Mouse (Mus musculus) brain, embryonic 14.5 days (tissue): ENCODE measurements at regions not wholly inside any gene's neighbourhood (a gene's known extent, or its start where the extent isn't known, plus 50 kb on each side); places are given as distances from the start of the nearest gene placed in this dataset.

ENCODE experiments used
- DNase-seq: peaks from one replicate; pipeline ENCODE4 v3.0.0-alpha.2; 2011; ENCODE audit warnings: low read depth
- CTCF ChIP-seq: fragments of 200-500 bp; IDR thresholded peaks from 2 replicates; pipeline ENCODE4 v1.5.1; 2012; ENCODE audit warnings: inconsistent platforms, mild to moderate bottlenecking, moderate library complexity, borderline replicate concordance; ENCODE audit not compliant: insufficient read depth, insufficient read length; ENCODE audit errors: extremely low read depth
- POLR2A ChIP-seq: fragments of 200-500 bp; IDR thresholded peaks from 2 replicates; pipeline ENCODE4 v1.6.1; 2012; ENCODE audit warnings: mild to moderate bottlenecking, inconsistent platforms, borderline replicate concordance; ENCODE audit not compliant: poor library complexity, insufficient read depth, insufficient read length, severe bottlenecking; ENCODE audit errors: extremely low read depth

DNA sequence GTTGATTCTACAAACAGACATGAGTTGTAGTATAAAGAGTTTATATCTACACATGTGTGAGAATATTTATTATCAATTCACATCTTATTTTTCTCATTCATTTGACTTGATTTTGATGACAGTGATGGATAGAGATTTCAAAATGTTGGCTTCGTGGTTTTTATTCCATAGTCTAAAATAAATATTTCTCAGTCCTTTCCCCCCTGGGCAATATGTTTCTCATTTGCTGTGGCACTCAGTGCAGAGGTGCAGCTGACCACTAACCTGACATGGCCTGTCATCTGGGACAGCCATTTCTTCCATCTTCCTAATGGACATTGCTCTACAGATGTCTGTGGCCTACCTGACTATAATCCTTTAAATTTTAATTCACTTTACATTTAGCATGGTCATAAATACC lies 1413.5 kb upstream of the Zeb2 start:
- TF ChIP-seq POLR2A (no peak), CTCF (no peak)
- no peak for DNase-seq

DNA sequence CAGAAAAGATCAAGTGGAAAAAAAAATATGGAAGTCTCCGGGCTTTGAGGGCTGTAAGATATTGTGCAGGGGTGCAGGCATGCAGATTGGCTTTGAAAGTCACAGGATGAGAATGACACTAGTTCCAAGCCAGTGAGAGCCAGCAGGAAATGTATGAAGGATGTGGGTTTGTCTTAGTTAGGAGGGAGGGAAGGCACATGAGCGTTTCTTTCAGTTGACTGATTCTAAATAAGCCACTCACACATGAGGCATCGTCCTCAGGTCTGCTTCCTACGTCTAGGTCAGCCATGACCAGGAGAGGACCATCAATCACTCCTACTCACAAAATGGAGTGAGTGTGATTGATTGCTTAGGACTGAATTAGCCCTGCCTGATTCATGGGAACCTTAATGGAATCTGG lies 1408.0 kb upstream of the Zeb2 start:
- DNase-seq = peak; percentile 12
- TF ChIP-seq POLR2A (no peak), CTCF (no peak)

DNA sequence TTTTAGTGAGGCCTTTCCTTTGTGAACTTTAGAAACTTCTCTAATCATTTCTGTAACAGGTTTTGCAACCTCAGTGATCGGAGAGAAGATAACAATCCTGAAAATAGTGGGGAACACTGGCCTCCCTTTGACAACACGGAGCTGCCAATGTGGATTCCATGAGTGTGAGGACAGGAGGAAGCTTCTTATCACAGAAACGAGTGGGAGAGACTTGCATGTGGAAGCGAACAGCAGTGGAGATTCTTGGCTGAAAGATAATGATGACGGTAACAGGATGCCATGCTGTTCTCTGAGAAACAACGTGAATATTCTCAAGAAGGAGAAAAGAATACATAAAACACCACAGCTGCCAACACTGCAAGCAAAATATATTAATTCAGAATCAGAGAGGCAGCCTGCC lies 1407.4 kb upstream of the Zeb2 start:
- peak; percentile 42 for DNase-seq
- TF ChIP-seq CTCF (no peak), POLR2A (no peak)

DNA sequence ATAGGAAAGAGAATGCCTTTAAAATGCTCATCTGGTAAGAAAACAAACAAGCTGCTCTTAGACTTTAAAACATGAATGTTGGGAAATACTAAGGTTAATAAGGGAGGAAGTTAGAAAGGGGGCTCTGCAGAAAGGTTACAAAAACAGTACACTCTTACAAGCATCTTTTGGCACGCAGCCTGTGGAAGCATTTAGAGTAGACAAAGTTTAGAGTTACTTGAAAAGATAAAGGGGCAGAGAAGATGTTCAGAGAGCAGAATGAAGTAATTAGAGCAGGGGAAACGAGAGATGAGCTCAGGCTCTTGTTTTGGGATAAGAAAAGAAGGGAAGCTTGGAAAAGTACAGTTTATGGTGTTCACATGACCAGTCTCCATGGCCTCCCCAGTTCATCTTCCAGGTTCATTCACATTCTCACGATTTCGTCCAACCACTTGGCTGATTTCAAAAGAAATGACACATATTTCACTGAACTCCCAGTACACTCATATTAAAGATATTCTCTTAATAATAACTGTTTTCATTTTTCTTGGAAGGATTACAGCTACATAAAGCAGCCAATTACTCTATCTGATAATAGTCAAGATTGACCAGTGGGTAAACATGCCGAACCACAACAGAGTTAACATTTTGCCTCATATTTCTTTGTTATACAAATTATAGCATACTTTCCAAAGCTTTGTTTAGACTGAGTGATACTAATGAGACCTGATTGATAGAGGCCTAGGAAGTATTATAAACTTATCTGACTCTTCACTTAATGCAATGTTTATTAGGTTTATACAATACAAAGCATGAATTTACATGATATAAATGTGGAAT lies 1404.2 kb upstream of the Zeb2 start:
- TF ChIP-seq POLR2A = no peak
- TF ChIP-seq CTCF = no peak
- DNase-seq = peak; percentile 8

DNA sequence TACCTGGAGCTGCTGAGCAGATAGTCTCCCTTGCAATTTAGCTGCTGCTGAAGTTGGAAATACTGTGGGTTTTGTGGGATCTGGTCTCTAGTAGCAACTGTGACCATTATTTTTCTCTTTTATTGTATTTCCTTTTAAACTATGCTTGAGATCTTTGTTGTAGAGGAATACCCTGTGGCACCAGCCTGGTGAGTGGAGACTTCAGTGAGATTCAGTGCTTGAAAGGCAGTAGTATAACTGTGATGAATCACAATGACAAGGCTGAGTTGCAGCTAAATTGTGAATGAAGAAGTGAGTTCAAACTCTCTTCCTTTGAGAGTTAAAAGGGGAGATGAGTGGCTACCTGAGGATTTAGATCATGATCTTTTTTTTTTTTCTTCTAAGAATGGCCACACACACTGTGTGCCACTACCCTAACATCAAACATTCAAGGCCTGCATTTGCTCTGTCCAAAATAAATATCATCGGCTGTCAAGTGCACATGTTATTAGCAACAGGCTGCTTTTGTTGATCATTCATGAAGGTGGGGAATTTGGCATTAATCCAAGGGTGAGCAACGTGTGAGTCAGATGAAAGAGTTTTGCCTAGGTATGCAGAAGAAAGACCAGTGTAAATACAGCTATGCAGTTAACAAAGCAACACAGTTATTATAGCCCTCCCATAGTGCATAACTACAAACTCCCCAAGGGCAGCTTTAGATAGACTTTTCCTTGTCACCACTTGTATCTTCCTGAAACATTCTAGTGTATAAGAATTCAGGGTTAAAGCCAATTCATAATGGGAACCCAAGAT lies 1395.2 kb upstream of the Zeb2 start:
- peak; percentile 54 for DNase-seq
- TF ChIP-seq CTCF (no peak), POLR2A (no peak)

DNA sequence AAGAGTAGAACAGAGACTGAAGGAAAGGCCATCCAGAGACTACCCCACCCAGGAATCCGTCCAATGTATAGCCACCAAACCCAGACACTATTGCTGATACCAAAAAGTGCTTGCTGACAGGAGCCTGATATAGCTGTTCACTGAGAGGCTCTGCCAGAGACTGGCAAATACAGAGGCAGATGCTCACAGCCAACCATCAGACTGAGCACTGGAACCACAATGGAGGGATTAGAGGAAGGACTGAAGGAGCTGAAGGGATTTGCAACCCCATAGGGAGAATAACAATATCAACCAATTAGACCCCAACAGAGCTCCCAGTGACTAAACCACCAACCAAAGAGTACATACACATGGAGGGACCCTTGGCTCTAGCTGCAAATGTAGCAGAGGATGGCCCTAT lies 1389.8 kb upstream of the Zeb2 start:
- no peak for TF ChIP-seq CTCF
- no peak for TF ChIP-seq POLR2A
- no peak for DNase-seq

GRCm38 (mm10) chr2:46503074-46503473 lies 1385.9 kb upstream of the Zeb2 start:
- TF ChIP-seq POLR2A (no peak), CTCF (no peak)
- no peak for DNase-seq

- DNase-seq = peak; percentile 11
- TF ChIP-seq CTCF (no peak), POLR2A (no peak)
These were observed 1375.1 kb upstream of the Zeb2 start for GRCm38 (mm10) chr2:46492299-46492698.

DNA sequence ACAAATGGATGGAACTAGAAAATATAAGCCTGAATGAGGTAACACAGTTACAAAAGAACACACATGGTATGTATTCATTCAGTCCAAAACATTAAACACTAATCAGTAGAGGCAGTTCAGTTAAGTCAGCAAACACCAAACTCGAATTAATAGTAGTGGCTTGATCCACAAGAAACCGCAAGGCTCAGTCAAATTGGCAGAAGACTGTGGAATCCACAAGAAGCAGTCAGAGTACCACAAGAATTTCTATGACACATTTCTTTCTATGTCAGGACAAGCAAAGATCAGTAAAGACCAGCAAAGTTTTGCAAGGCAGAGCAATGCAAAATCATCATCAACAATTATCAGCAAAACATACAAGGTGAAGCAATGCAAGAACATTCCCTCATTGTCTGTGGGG lies 1373.9 kb upstream of the Zeb2 start:
- DNase-seq = no peak
- TF ChIP-seq POLR2A (no peak), CTCF (no peak)

- TF ChIP-seq POLR2A (no peak), CTCF (no peak)
- DNase-seq = peak; percentile 44
These were observed 1351.9 kb upstream of the Zeb2 start for GRCm38 (mm10) chr2:46468936-46469629.

GRCm38 (mm10) chr2:46465389-46465788 lies 1348.2 kb upstream of the Zeb2 start:
- peak; percentile 87 for DNase-seq

DNA sequence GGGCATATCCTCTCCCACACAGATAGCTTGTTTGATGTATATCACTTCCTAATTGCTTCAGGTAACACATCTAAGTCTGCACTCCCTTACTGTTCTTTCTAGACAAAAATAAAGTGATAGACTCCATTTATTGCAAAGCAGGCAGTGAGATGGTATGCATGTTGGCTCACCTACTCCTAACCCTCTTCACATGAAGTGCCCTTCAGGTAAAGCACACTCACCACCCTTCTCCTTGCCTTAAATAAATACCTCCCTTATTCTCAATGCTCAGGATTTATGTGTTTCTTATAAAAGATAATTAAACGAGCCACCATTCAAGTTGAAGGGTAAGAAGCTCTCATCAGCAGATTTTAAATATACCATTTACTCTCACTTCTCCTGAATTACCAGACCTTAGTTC lies 1347.7 kb upstream of the Zeb2 start:
- no peak for TF ChIP-seq CTCF
- no peak for TF ChIP-seq POLR2A
- DNase-seq = no peak

More at GRCm38 (mm10) chr2:46465389-46465788, 1348.2 kb upstream of the Zeb2 start:
- TF ChIP-seq POLR2A (no peak), CTCF (no peak)
